Mouse (Mus musculus) ES-E14 (cell line): ENCODE measurements around the gene Cc2d1b.

Source experiments
- CHD2 ChIP-seq: IDR thresholded peaks from 2 replicates; pipeline ENCODE4 v1.6.1; 2014; ENCODE audit warnings: mild to moderate bottlenecking, low read depth, low read length, inconsistent platforms
- HCFC1 ChIP-seq: IDR thresholded peaks from 2 replicates; pipeline ENCODE4 v1.6.1; 2012; ENCODE audit warnings: low read length, inconsistent platforms, borderline replicate concordance; ENCODE audit not compliant: insufficient read depth
- MAFK ChIP-seq: IDR thresholded peaks from 2 replicates; pipeline ENCODE4 v1.6.1; 2014; ENCODE audit warnings: mild to moderate bottlenecking, low read depth, low read length, inconsistent platforms; ENCODE audit not compliant: insufficient read depth

DNA sequence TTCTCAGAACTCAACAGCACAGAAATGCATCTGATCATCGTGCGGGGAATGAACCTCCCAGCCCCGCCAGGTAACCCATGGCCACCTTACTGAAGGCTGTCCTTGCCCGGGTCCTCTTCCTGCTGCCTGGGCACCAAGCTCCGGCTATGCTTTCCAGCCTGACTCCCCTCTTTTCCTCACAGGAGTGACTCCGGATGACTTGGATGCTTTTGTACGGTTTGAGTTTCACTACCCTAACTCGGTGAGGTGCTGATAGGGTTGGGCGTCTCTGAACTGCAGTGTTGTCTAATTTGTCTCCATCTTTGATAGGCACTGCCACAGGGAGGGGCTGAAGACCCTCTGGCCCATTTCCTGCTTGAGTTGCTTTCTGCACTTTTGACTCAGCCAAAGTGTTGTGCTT, 10.4 kb downstream of the Cc2d1b start:
- TF ChIP-seq HCFC1 = no peak
- no peak for TF ChIP-seq MAFK
- TF ChIP-seq CHD2 = no peak
